Mouse (Mus musculus): Measurements from ENCODE around the gene Pak6. TPM values are rescaled to one million over a fixed set of nuclear protein-coding genes. Genes with fewer than 3 reads are reported as not detected.
A peak's percentile ranks its signal among the peaks of the same experiment; 100 is the strongest.

Gene Pak6
- polyA plus RNA-seq, 1 experiment from 2014 or later, result 2.0 TPM

- Histone ChIP-seq H3K4me1 (ENCODE audit: insufficient read depth, low read depth, low read length) (peaks cover 8% of the 10 kb centered on the region; the same call in 1 of the 2 replicates), H3K9ac (replicated peaks; ENCODE audit: low read depth) (no peak overlapping the region), H3K36me3 (ENCODE audit: insufficient read depth, low read length) (no peaks in the 10 kb centered on the region), H3K27ac (ENCODE audit: low read length) (no peak overlapping the region), H3K4me2 (replicated peaks; ENCODE audit: low read depth, low read length) (no peak overlapping the region), H3K9me3 (ENCODE audit: low read length) (no peaks in the 10 kb centered on the region), H3K27me3 (replicated peaks; ENCODE audit: insufficient read depth, low read length) (peaks cover 37% of the 10 kb centered on the region), H3K4me3 (ENCODE audit: low read depth, low read length) (no peak overlapping the region)
- TF ChIP-seq EP300 (IDR thresholded peaks at IDR 0.05), result no peak
- TF ChIP-seq CTCF (IDR thresholded peaks at IDR 0.05), result no peak
- no peak for DNase-seq (ENCODE audit: low spot score)
- ATAC-seq, result no peak
- 36% methylated on average over 4 of the region's 4 CpGs for WGBS
These were observed 51.1 kb downstream of the Pak6 start for GRCm38 (mm10) chr2:118714230-118714629.

DNA sequence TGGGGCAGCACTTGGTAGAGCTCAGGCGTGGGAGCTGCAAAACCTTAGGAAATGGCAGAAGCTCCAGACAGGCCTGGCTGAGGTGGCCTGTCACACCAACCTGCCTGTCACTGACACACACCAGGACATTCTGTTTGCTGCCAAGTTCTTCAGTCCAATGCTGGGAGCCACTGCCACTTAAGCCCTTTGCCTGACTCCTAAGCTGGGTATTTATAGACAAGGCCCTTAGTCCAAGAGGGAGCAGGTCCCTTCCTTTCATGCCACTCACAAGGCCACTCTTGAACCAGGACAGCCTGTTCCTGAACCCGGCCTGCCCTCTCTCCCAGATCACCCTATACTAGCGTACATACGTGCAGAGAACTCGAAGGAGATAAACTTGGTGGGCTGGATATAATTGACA is 53.6 kb downstream of the Pak6 start:
- DNase-seq (ENCODE audit: low spot score), result no peak
- no peak overlapping the region for H3K27ac ChIP-seq (ENCODE audit: low read length)
- ATAC-seq, result peak; percentile 54; the same call in 1 of the 2 replicates

GRCm38 (mm10) chr2:118723693-118724486 is 60.8 kb downstream of the Pak6 start:
- ATAC-seq (no peak), DNase-seq (ENCODE audit: low spot score) (no peak)
- Histone ChIP-seq H3K4me3 (ENCODE audit: low read depth, low read length) (no peak overlapping the region), H3K9ac (replicated peaks; ENCODE audit: low read depth) (no peak overlapping the region), H3K27ac (ENCODE audit: low read length) (no peak overlapping the region), H3K4me1 (ENCODE audit: insufficient read depth, low read depth, low read length) (peaks cover 12% of the 10 kb centered on the region; the same call in 1 of the 2 replicates), H3K4me2 (replicated peaks; ENCODE audit: low read depth, low read length) (no peak overlapping the region), H3K9me3 (ENCODE audit: low read length) (no peaks in the 10 kb centered on the region), H3K36me3 (ENCODE audit: insufficient read depth, low read length) (no peaks in the 10 kb centered on the region), H3K27me3 (replicated peaks; ENCODE audit: insufficient read depth, low read length) (0 out of 2 replicates have a peak, but pooled peaks cover 6% of the 10 kb centered on the region)
- no peak for TF ChIP-seq CTCF (IDR thresholded peaks at IDR 0.05)
- no peak for TF ChIP-seq EP300 (IDR thresholded peaks at IDR 0.05)
- WGBS, result 70% methylated on average over 15 of the region's 15 CpGs

More for the DNA sequence above, 53.6 kb downstream of the Pak6 start:
- Histone ChIP-seq H3K9me3 (ENCODE audit: low read length) (no peaks in the 10 kb centered on the region), H3K27me3 (replicated peaks; ENCODE audit: insufficient read depth, low read length) (peaks cover 15% of the 10 kb centered on the region), H3K9ac (replicated peaks; ENCODE audit: low read depth) (no peak overlapping the region), H3K4me1 (ENCODE audit: insufficient read depth, low read depth, low read length) (no peaks in the 10 kb centered on the region), H3K36me3 (ENCODE audit: insufficient read depth, low read length) (no peaks in the 10 kb centered on the region), H3K4me3 (ENCODE audit: low read depth, low read length) (no peak overlapping the region), H3K4me2 (replicated peaks; ENCODE audit: low read depth, low read length) (no peak overlapping the region)
- 71% methylated on average over 5 of the region's 5 CpGs for WGBS
- TF ChIP-seq EP300 (IDR thresholded peaks at IDR 0.05) (no peak), CTCF (IDR thresholded peaks at IDR 0.05) (no peak)

DNA sequence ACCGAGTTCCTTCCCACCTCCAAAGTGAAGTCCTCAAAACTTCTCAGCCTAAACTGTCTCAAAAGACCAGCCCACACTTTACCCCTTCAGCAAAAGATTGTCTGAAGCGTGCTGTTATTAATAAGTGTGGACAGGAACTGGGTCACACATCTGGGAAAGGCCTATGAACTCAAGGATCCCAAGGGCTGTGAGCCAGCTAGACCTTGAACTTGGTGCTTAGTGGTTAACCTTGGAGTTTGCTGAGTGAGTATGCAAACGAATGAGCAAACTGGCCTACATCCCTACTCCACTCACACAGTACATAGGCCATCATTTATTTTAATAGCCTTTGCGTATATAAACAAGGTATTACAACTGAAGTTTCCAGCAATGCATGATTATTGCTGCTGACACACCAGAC is 62.4 kb downstream of the Pak6 start:
- H3K36me3 ChIP-seq (ENCODE audit: insufficient read depth, low read length), result no peaks in the 10 kb centered on the region
- DNase-seq (ENCODE audit: low spot score) (no peak), ATAC-seq (no peak)
- TF ChIP-seq CTCF (IDR thresholded peaks at IDR 0.05) (no peak), EP300 (IDR thresholded peaks at IDR 0.05) (no peak)
- 0 out of 2 replicates have a peak, but pooled peaks cover 6% of the 10 kb centered on the region for H3K27me3 ChIP-seq (replicated peaks; ENCODE audit: insufficient read depth, low read length)
- no peak overlapping the region for H3K4me3 ChIP-seq (ENCODE audit: low read depth, low read length)
- peaks cover 12% of the 10 kb centered on the region; the same call in 1 of the 2 replicates for H3K4me1 ChIP-seq (ENCODE audit: insufficient read depth, low read depth, low read length)
- no peak overlapping the region for H3K27ac ChIP-seq (ENCODE audit: low read length)
- WGBS, result 74% methylated on average over 4 of the region's 4 CpGs
- H3K4me2 ChIP-seq (replicated peaks; ENCODE audit: low read depth, low read length), result no peak overlapping the region
- H3K9ac ChIP-seq (replicated peaks; ENCODE audit: low read depth), result no peak overlapping the region
- H3K9me3 ChIP-seq (ENCODE audit: low read length), result no peaks in the 10 kb centered on the region

- WGBS, result 94% methylated on average over 2 of the region's 2 CpGs
These were observed 63.8 kb downstream of the Pak6 start for GRCm38 (mm10) chr2:118726873-118727272.

DNA sequence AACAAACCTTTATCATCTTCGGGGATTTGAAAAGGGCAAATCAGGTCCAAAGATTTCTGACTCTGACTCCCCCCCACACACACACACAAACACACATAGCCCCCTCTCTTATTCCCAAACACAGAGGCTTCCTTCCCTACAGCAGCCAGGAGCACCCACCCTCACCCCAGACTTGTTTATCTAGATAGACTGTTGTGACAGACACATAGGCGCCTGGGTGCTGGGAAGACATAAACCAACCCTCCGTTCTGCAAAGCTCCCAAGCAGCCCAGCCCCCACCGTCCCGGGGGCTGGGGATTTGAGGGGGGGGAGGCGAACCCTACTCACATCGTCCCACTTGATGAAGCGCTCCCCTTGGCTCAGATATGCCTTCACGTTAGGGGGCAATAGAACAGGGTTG is 64.8 kb downstream of the Pak6 start:
- Histone ChIP-seq H3K4me3 (ENCODE audit: low read depth, low read length) (peak overlapping the region; percentile 15; the same call in 1 of the 2 replicates), H3K27ac (ENCODE audit: low read length) (0 out of 2 replicates have a peak overlapping the region, but pooled peaks have one; percentile 10), H3K4me2 (replicated peaks; ENCODE audit: low read depth, low read length) (peak overlapping the region; percentile 29), H3K9me3 (ENCODE audit: low read length) (no peaks in the 10 kb centered on the region), H3K36me3 (ENCODE audit: insufficient read depth, low read length) (no peaks in the 10 kb centered on the region), H3K9ac (replicated peaks; ENCODE audit: low read depth) (no peak overlapping the region), H3K4me1 (ENCODE audit: insufficient read depth, low read depth, low read length) (peaks cover 12% of the 10 kb centered on the region; the same call in 1 of the 2 replicates), H3K27me3 (replicated peaks; ENCODE audit: insufficient read depth, low read length) (0 out of 2 replicates have a peak, but pooled peaks cover 4% of the 10 kb centered on the region)
- no peak for DNase-seq (ENCODE audit: low spot score)
- TF ChIP-seq CTCF (IDR thresholded peaks at IDR 0.05), result no peak
- no peak; the same call in 1 of the 2 replicates for TF ChIP-seq EP300 (IDR thresholded peaks at IDR 0.05)
- peak; percentile 63 for ATAC-seq
- WGBS, result 14% methylated on average over 9 of the region's 9 CpGs

More at GRCm38 (mm10) chr2:118726873-118727272, 63.8 kb downstream of the Pak6 start:
- Histone ChIP-seq H3K9ac (replicated peaks; ENCODE audit: low read depth) (no peak overlapping the region), H3K4me1 (ENCODE audit: insufficient read depth, low read depth, low read length) (peaks cover 12% of the 10 kb centered on the region; the same call in 1 of the 2 replicates), H3K4me2 (replicated peaks; ENCODE audit: low read depth, low read length) (no peak overlapping the region), H3K27ac (ENCODE audit: low read length) (no peak overlapping the region), H3K27me3 (replicated peaks; ENCODE audit: insufficient read depth, low read length) (0 out of 2 replicates have a peak, but pooled peaks cover 6% of the 10 kb centered on the region), H3K9me3 (ENCODE audit: low read length) (no peaks in the 10 kb centered on the region), H3K36me3 (ENCODE audit: insufficient read depth, low read length) (no peaks in the 10 kb centered on the region), H3K4me3 (ENCODE audit: low read depth, low read length) (no peak overlapping the region)
- TF ChIP-seq CTCF (IDR thresholded peaks at IDR 0.05) (no peak), EP300 (IDR thresholded peaks at IDR 0.05) (no peak)
- ATAC-seq (no peak), DNase-seq (ENCODE audit: low spot score) (no peak)

Measured in lung, postnatal 0 days (tissue).